Mouse (Mus musculus) adrenal gland, adult 8-10 months (tissue): ENCODE results near the gene Aldh3b3. TPM values are rescaled to one million over a fixed set of nuclear protein-coding genes. Genes with fewer than 3 reads are reported as not detected.
"Not testable (repeated sequence)": the region's sequence is repeated elsewhere in the genome, so short reads cannot be mapped to it uniquely, and the experiment has no call there.

Experiments used
- DNase-seq: peaks from one replicate; pipeline ENCODE4 v3.0.0; 2022
- total RNA-seq, 4 experiments: library from RNA; stranded (reverse); gene quantifications; 2 replicates each; pipeline ENCODE4 v1.2.4; 2022

Gene Aldh3b3
- total RNA-seq, 4 experiments from 2014 or later, result 0.11 to 1.5 (median 0.88) TPM

DNA sequence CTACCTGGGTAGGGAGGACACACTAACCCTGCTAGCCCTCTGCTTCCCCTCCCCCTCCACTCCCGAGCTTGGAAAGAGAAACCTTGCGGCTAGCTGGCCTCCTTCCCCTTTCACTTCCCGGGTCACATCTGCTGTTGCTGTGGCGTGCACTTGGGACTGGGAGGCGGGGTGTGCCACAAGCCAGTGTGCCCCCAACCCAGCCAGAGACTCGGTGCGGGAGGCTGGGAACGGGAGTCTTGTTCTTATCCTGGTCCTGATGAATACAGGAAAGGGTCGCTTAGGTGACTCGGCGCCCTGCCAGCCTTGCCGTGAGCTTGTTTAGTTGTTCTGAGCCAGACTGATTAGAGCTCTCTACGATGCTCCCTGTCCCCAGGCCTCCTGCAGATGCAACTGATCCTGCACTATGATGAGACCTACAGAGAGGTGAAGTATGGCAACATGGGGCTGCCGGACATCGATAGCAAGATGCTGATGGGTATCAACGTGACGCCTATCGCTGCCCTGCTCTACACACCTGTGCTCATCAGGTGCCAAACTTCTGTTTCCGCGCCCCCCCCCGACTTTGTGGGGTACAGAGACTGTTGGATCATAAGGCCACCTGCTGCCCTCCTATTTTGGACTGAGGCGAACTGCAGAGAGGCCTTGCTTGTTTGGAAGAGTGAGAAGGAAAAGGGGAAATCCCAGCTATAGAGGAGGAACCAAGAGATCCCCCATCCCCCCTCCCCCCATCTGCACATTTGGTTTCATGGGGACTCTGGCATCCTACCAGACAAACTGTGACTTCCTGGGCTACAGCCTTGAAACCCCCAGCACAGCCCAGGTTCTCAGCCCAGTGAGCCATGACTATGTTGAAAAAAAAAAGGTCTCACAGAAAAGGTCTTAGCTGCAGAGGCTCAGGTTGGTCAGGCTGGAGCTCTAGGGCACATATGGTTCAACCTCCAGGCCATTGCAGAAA is 22.3 kb upstream of the Aldh3b3 start:
- DNase-seq, result no peak

DNA sequence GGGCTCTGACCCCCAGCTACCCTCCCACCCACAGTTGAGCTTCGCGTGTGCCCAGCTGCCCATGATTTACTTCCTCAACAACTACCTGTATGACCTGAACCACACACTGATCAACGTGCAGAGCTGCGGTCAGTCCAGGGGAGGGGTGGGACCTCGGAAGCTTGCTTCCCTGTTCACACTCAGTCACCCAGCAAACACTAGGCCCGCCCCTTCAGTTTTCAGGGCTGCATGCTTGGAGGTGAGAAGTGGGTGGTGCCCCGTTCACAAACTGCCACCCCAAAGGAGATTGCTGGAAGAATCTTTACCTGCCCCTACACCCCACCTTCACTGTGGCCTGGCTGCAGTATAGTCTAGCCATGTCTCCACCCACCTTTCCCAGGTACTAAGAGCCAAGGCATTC is 16.1 kb upstream of the Aldh3b3 start:
- no peak for DNase-seq

DNA sequence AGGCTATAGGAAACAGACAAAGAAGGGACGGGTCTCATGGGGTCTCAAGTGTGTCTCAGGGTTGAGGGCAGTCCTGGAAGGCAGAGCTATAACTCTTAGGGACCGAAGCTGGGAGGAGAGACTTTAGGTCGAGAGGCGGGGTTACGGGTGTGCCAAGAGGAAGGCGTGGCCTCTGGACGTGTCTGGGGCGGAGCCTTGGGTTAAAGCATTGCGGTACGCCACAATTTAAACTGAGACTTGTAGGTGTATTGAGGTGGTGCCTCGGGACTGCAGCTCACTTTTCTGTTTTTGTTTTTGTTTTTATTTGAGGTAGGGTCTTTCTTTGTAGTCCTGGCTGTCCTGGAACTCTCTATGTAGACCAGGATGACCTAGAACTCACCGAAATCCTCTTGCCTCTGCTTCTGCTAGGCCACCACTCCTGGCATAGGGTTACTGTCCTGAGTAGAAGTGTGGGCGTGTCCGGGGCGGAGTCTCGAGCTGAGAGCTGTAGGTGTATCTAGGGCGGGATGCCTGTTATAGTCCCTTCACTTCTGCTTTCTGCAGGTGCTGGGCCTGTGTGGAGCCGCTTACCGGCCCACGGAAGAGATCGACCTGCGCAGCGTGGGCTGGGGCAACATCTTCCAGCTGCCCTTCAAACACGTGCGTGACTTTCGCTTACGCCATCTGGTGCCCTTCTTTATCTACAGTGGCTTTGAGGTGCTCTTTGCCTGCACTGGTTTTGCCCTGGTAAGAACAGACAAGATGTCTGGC is 15.3 kb upstream of the Aldh3b3 start:
- DNase-seq, result no peak

DNA sequence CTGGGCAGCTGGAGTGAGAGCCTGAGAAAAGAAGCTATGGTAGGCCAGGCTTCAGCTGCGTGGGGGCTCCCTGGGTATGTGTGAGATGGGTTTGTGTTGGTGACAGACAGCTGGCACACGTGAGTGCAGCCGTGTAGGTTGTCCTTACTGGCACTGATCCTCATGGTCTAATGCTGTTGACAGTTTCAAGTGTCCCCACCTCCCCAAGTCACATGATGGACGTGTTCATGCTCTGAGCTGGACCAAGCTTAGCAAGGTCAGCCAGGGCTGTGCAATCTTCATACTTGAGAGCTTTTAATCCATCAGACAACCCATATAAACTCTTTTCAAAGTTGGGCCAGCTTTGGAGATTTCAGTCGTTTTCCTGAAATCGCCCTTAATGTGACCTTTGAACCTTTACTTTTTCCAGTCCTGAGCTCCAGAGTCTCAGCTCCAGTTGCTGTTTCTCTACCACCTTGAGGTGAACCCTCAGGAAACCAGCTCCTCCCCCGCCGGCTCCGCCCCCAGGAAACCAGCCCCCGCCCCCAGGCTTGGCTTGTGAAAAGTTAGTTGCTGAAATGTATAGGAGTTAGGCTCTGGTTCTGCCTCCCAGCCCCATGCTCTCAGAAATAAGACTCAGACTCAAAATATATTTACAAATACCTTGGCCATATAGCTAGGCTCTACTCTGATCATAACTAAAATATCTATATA is 12.4 kb upstream of the Aldh3b3 start:
- DNase-seq, result no peak

DNA sequence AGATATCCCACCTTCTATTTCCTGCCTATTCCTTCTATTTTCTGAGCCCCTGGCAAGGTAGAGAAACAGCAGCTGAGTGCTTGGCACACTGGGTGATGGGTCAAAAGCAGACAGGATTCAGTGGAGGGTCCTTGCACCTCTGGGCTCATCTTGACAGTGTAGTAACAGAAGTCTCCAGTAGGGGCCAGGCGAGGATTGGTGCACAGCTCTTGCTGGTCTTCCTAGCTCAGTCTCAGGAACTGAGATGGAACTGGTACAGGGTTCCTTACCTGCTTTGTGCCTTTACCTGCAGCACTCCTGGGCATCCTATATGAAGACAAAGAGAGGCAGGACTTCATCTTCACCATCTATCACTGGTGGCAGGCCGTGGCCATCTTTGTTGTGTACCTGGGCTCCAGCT is 11.7 kb upstream of the Aldh3b3 start:
- DNase-seq, result no peak

DNA sequence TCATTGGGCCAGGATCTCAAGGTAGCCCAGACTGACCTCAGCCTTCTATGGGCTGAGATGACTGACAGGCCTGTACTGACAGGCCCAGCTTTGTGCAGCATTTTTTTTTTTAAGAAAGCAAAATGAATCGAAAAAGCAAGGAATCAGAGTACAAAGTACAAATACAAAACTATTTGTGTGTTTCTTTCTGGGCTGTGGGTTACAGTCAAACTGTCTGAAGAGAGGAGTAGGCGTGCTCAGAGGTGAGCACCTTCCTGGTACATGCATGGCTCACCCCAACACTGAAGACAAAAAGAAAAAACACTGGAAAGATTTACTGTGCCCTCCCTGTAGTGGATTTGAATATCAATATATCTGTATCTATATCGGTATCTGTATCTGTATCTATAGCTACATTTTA is 10.6 kb upstream of the Aldh3b3 start:
- DNase-seq, result no peak

DNA sequence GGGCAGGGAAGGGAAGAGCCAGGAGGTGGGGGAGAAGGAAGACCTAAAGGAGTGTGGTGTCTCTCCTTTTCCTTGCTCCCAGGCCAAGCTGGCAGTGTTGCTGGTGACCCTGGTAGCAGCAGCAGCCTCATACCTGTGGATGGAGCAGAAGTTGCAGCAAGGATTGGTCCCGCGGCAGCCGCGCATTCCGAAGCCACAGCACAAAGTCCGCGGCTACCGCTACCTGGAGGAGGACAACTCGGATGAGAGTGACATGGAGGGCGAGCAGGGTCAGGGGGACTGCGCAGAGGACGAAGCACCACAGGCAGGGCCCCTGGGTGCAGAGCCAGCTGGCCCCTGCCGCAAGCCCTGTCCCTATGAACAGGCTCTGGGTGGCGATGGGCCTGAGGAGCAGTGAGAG is 9.9 kb upstream of the Aldh3b3 start:
- no peak for DNase-seq

DNA sequence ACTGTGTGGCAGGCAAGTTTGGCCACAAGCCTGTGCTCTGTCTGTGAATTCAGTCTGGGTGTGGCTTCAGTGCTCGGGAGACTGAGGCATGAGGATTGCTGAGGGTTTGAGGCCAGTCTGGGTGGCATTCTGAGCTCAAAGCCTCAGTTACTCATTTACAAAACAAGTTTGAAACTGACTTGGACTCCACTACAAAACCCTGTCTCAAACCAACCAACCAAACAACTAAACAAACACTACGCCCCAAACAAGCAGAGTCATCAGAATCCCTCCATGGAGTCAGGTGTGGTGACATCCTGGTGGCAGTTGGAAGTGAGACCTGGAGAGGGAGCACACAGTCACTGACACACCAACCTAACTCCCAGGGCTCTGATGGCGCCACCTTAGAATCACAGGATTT is 8.1 kb upstream of the Aldh3b3 start:
- no peak for DNase-seq

DNA sequence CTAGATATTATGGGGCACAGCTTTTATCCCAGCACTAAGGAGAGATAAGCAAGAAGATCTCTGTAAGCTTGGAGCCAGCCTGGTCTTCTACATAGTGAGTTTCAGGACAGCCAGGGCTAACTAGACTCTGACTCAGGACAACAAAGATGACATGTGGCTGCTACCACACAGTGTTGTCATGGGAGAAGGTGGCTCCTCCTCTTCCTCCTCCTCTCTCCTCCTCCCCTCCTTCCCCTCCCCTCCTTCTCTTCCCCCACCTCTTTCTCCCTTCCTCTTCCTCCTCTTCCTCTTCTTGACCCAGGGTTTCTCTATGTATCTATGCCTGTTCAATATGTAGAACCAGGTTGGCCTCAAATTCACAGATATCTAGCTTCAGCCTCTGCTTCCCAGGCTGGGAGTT is 7.0 kb upstream of the Aldh3b3 start:
- DNase-seq, result no peak

DNA sequence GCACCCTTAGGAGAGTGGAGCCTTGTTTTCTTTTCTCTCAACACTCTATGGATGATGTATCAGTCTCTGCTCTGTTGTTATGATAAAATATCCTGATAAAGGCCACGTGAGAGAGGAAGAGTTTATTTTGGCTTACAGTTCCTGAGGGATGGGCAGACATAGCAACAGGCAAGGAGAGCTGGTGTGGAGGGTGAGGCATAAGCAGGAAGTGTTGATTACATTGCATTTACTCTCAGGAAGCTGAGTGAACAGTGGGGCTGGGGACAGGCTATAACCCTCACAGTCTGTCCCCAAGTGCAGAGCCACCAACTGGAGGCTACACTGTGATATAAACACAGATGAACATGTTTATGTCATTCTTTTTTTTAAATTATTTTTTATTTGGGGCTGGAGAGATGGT is 6.3 kb upstream of the Aldh3b3 start:
- DNase-seq, result no peak

DNA sequence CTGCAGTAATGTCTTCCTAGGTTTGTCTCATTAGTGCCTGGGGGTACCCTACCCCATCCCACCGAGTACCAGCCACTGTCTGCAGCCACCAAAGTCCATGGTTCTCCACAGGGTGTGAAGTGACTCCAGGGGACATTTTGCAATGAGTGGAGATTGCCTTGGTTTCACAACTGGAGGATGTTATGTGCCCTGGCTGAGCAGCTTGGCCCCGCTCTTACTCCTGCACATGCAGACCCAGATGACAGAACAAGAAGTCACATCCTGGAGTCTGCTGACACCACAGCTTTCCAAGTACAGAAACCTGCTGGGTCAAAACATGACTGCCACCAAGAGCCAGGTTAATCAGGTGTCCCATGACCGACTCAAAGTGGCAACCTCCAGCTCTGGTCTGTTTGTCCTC is 3.4 kb upstream of the Aldh3b3 start:
- peak; percentile 30 for DNase-seq

DNA sequence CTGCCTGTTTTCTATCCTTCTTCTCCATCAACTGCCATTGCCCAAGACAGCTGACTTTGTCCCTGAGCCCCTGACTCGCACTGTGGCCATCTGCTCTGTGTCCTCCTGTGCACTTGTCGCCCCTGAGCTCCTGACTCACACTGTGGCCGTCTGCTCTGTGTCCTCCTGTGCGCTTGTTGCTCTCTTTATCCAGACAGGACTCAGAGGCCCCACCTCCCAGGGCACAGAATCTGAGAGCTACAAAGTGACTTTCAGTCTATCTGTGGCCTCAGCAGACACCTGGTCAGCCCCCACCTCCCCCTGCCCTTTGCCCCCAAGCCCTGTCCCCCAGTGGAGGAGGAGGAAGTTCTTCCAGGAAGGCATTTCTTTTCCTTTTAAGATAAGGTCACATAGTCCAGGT is 2.6 kb upstream of the Aldh3b3 start:
- DNase-seq, result no peak

DNA sequence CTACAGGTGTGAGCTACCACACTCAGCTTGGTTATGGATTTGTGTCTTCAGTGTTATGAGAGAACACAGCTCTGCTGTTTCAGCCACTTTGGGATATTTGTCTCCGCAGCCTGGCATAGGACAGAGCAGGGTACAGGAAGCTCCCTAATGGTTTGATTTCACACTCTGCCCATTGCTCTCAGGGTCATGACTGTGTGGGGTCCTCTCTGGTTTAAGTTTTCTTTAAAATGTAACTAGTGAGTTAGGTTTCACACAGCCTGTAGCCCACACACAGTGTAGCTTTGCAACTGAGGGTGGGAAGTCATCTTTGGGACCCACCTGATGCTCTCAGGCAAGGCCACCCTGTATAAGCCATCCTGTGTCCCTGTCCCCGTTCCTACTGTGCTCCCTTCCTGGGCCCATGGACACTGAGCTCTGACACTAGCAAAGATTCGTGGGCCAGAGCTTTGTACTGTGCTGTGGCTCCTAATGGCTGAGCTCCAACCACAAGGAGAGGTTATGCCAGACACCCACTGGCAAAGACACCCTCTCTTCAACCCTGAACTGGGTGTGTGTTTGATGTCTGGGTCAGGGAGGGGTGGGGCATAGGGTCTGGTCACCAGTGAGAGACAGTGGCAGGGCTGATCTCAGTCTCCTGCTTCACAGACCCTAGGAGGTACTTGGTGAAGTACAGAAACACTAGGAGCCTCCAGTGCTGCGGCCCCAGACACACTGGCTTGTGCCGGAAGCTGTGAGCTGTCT is 979 bp upstream of the Aldh3b3 start:
- not testable (repeated sequence) for DNase-seq

DNA sequence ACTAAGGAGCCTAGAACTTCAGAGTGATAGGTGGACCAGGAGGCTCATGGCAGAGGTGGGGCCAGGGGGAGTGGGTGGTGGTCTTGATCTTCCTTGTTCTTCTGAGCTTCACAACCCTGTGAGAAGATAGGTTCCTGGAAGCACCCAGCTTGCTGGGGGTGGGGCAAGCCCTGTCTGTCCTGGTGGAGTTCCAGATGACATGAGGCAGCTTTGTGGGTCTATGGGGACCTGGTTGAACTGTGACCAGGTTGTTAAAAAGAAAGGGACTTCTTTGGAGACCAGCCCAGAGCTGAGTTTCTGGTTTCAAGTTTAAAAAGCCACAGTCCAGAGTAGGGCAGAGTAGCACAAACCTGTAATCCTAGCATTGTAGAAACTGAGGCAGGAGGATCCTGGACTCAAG is 585 bp downstream of the Aldh3b3 start:
- DNase-seq, result no peak

DNA sequence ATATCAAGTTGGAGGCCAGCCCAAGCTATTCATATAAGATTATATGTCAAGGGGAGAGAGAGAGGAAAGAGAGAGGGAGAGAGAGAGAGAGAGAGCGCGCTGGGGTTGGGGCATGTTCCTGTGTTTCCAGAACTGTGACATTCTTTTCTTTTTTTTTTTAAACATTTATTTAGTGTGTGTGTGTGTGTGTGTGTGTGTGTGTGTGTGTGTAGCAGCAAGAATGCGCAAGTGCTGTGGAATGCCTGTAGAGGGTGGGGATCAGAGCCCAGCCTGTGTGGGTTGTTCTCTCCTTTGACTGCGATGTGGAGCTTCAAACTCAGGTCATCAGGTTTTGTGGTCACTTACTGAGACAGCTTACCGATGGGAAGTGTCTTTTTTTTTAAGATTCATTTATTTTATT is 1.8 kb downstream of the Aldh3b3 start:
- DNase-seq, result no peak

DNA sequence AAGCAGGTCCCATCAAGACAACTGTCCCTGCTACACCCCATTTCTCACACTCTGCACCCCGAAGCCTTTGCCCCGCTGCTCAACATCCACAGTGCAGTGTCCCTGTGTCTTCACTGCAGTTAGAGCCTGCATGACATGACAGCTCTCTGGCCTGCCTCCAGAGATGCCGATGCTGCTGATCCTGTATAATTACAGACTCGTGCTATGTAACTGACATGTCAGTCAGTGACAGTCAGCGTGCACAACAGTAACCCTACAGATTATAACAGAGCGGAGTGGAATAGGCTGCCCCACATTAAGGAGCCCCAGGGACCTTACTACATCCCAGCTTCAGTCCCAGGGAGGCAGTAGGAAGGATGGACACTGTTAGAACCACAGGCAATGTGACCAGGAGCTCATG is 3.4 kb downstream of the Aldh3b3 start:
- DNase-seq, result not testable (repeated sequence)

DNA sequence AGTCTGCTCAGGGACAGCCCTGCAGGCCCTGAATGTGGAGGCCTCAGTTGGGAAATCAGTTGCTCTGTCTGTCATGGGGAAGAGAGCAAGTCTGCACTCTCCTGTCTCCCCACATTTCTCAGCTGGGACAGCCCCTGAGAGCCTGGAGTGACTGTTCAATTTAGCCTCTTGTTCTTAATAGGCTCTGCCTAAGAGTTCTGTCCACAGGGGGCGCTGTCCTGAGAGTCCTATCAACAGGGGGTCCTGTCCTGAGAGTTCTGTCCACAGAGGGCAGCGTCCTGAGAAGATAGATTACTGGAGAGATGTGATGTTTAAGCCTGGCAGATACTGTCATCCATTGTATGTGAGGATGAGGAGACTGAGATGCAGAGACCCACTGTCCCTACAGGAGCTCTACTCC is 4.0 kb downstream of the Aldh3b3 start:
- no peak for DNase-seq

DNA sequence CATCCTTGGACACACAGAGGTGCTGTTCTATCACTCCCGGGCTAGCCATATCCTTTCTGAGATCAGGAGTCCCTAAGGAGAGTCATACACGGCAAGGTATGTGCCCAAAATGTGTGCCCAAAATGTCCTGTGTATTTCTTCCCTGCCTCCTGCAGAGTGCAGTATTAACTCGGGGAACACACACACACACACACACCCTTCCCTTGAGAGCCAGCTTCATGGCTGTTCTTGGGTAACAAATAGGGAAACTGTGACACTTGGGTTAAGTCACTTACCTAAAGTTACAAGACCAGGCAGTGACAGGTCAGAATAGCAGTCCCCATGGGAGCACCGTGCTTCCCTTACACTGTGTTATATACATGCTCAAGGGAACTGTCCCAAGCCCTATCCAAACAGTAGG is 5.6 kb downstream of the Aldh3b3 start:
- no peak for DNase-seq

DNA sequence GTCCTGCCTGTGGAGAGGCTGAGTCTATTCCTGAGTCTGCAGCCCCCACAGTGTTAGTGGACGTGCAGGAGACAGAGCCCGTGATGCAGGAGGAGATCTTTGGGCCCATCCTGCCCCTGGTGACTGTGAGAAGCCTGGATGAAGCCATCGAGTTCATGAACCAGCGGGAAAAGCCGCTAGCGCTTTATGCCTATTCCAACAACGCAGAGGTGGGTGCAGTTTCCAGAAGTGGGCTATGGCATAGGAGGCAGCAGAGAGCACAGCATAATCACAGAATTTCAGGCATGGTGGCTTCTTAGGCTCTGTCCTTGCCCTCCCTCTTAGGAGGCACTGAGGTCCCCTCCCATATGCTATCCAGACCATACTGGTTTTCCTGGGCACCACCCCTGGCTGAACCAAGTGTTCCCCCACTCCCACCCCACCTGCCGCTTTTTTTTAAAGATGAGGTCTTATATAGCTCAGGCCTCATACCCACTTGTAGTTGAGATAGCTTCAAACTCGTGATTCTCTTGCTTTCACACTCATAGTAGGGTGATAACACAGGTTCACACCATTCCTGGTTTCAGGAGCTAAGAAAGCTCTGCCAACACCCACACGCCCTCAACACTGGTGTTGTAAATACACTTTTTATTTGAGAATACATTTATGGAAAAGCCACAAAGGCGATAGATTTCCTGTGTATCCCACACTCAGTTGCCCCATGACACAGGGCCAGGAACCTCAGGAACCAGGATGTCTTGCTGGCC is 8.1 kb downstream of the Aldh3b3 start:
- DNase-seq, result no peak

DNA sequence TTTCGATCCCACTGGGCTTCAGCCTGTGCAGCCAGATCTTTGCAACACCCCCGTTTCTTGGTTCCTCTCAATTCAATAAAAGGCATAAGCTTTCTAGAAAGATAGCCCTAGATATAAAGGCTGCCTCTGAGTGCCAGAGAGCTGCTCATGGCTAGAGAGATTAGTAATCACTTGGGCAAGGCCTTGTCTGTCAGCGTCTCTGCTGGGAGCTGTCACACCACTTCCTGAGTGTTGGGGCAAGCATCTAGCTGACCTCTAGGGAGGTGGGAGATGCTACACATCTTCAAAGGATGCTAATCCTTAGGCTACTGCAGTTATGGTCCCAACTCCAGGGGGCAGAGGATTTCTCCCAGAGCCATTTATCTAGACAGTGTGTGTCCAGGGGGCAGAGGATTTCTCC is 8.8 kb downstream of the Aldh3b3 start:
- no peak for DNase-seq

DNA sequence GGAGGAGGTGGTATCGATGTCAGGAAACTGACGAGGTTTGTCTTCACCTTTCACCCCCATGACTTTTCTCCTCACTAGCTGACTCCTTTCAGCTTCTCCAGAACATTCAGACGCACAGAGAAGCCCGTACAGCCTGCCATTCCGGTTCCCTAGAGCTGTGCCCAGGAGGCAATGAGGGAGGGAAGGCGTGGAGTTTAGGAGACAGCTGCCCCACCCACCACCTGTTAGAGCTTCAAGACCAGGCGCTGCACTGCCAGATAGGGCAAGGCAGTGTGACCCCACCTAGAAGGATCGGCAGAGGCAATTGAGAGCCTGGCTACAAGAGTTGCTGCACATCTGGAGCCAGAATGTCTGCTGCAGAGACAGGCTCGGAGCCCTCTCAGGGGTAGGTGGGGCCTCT is 13.8 kb downstream of the Aldh3b3 start, which contains the start of gene Aldh3b2:
Aldh3b2 (plus strand) TSS at position 100 of the 400 bp plus-strand sequence.
- DNase-seq, result no peak

DNA sequence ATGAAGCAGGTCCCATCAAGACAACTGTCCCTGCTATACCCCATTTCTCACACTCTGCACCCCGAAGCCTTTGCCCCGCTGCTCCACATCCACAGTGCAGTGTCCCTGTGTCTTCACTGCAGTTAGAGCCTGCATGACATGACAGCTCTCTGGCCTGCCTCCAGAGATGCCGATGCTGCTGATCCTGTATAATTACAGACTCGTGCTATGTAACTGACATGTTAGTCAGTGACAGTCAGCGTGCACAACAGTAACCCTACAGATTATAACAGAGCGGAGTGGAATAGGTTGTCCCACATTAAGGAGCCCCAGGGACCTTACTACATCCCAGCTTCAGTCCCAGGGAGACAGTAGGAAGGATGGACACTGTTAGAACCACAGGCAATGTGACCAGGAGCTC is 16.2 kb downstream of the Aldh3b3 start:
- not testable (repeated sequence) for DNase-seq
